Mouse (Mus musculus) liver, postnatal 0 days (tissue): ENCODE measurements at regions not wholly inside any gene's neighbourhood (a gene's known extent, or its start where the extent isn't known, plus 50 kb on each side); places are given as distances from the start of the nearest gene placed in this dataset.

Source experiments
- ATAC-seq: fragments of 200-750 bp; cut with Nextera tagmentation; 2 replicates; pipeline ENCODE4 v1.8.0; 2017; ENCODE audit warnings: mild to moderate bottlenecking, moderate library complexity
- DNase-seq: peaks from one replicate; pipeline ENCODE4 v3.0.0-alpha.2; 2016
- H3K27ac ChIP-seq: fragments of 300-500 bp; sonication (generic); 2 replicates; pipeline ENCODE4 v1.5.1; 2014; ENCODE audit warnings: antibody characterized with exemption, moderate library complexity, mild to moderate bottlenecking, low read depth
- H3K27me3 ChIP-seq: fragments of 300-500 bp; sonication (generic); 2 replicates; pipeline ENCODE4 v1.6.1; 2014; ENCODE audit warnings: low read length, control low read depth, mixed read lengths; ENCODE audit not compliant: insufficient read depth
- H3K36me3 ChIP-seq: fragments of 300-500 bp; sonication (generic); replicated peaks from 2 replicates; pipeline ENCODE4 v1.6.1; 2014; ENCODE audit warnings: mild to moderate bottlenecking, control low read depth, low read length, moderate library complexity, mixed read lengths; ENCODE audit not compliant: insufficient read depth
- H3K4me1 ChIP-seq: fragments of 300-500 bp; sonication (generic); 2 replicates; pipeline ENCODE4 v1.6.1; 2014; ENCODE audit warnings: antibody characterized with exemption, mild to moderate bottlenecking, control low read depth; ENCODE audit not compliant: insufficient read depth
- H3K4me2 ChIP-seq: fragments of 300-500 bp; sonication (generic); 2 replicates; pipeline ENCODE4 v1.6.1; 2014; ENCODE audit warnings: low read depth, mild to moderate bottlenecking, low read length, moderate library complexity, mixed read lengths
- H3K4me3 ChIP-seq: fragments of 300-500 bp; sonication (generic); 2 replicates; pipeline ENCODE4 v1.5.1; 2014; ENCODE audit warnings: low read depth, low read length
- H3K9ac ChIP-seq: fragments of 300-500 bp; sonication (generic); replicated peaks from 2 replicates; pipeline ENCODE4 v1.6.1; 2014; ENCODE audit warnings: mild to moderate bottlenecking, moderate library complexity
- H3K9me3 ChIP-seq: fragments of 300-500 bp; sonication (generic); 2 replicates; pipeline ENCODE4 v1.6.1; 2016; ENCODE audit warnings: mild to moderate bottlenecking, control low read depth, low read length, mixed read lengths
- CTCF ChIP-seq: sonication (generic); IDR thresholded peaks from 2 replicates; pipeline ENCODE4 v1.5.1; 2016; ENCODE audit warnings: antibody characterized with exemption, low read depth
- EP300 ChIP-seq: IDR thresholded peaks from 2 replicates; pipeline ENCODE4 v1.6.1; 2016; ENCODE audit warnings: antibody characterized with exemption, low read depth, mild to moderate bottlenecking
- WGBS: fragments of 180-500 bp; shearing (Covaris S2); extraction: QIAGEN DNeasy Blood & Tissue Kit; methylation state at CpG from one replicate; pipeline ENCODE4 v1.1.7; 2014; ENCODE audit not compliant: insufficient replicate concordance; 5-methylcytosine and 5-hydroxymethylcytosine counted together

GRCm38 (mm10) chr13:112114741-112115201 lies 173.5 kb upstream of the Ankrd55 start:
- Histone ChIP-seq H3K4me2 (no peak overlapping the region), H3K36me3 (no peaks in the 10 kb centered on the region), H3K27ac (no peak overlapping the region), H3K4me1 (peaks cover 7% of the 10 kb centered on the region; the same call in 1 of the 2 replicates), H3K4me3 (no peak overlapping the region), H3K27me3 (no peaks in the 10 kb centered on the region), H3K9ac (no peak overlapping the region), H3K9me3 (no peaks in the 10 kb centered on the region)
- WGBS, result 72% methylated on average over 7 of the region's 7 CpGs
- ATAC-seq (peak; percentile 49; the same call in 1 of the 2 replicates), DNase-seq (no peak)
- TF ChIP-seq EP300 (no peak), CTCF (no peak)

GRCm38 (mm10) chr13:112116101-112116726 lies 172.0 kb upstream of the Ankrd55 start:
- DNase-seq (no peak), ATAC-seq (no peak)
- H3K4me2 ChIP-seq, result no peak overlapping the region
- H3K4me3 ChIP-seq, result no peak overlapping the region
- no peaks in the 10 kb centered on the region for H3K36me3 ChIP-seq
- no peak overlapping the region for H3K9ac ChIP-seq
- peaks cover 9% of the 10 kb centered on the region; the same call in 1 of the 2 replicates for H3K4me1 ChIP-seq
- no peak overlapping the region for H3K27ac ChIP-seq
- TF ChIP-seq CTCF, result no peak
- no peak for TF ChIP-seq EP300
- H3K9me3 ChIP-seq, result no peaks in the 10 kb centered on the region
- no peaks in the 10 kb centered on the region for H3K27me3 ChIP-seq
- 52% methylated on average over 9 of the region's 9 CpGs for WGBS

DNA sequence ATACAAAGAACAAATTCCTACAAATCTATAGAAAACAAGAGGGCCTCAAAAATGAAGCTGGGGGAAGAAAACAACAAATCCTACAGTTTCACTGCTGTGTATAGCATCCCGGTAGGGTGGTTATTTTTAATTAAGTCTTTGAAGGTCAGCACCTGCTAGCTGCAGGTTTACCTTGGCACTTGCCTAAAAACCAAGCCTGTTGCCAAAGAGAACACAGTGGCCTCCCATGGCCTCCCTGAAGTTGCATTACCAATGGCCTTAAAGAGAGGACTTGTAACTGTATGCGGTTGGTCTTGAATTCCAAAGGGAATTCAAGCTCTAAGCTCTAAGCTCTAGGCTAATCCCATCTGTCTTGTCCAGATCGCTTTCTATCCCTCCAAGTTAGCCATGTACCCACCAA lies 169.7 kb upstream of the Ankrd55 start:
- Histone ChIP-seq H3K27ac (no peak overlapping the region), H3K4me2 (no peak overlapping the region), H3K27me3 (no peaks in the 10 kb centered on the region), H3K9me3 (no peaks in the 10 kb centered on the region), H3K9ac (no peak overlapping the region), H3K36me3 (no peaks in the 10 kb centered on the region), H3K4me1 (peaks cover 9% of the 10 kb centered on the region), H3K4me3 (no peak overlapping the region)
- 84% methylated on average over 3 of the region's 3 CpGs for WGBS
- TF ChIP-seq EP300, result no peak
- no peak for TF ChIP-seq CTCF
- ATAC-seq (no peak), DNase-seq (no peak)

DNA sequence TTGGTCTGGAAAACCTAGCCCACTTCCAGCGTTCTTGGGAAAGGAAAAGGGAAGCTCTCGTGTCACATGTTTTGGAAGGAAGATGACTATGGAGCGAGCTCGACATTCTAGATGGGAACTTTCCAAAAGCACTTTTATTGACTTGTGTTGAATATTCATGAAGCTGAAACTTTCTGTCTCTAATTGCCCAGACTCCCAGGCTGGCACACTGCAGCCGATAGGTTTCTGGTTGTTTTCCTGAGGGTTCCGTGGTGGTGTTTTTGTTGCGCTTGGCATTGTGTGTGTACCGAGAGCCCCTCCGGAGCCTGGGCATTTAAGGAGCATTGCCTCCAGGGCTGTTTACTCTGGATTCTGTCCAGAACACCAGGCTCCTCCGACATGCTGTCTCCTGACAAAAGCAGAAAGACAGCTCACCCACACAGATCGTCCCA lies 168.6 kb upstream of the Ankrd55 start:
- Histone ChIP-seq H3K4me3 (no peak overlapping the region), H3K9me3 (no peaks in the 10 kb centered on the region), H3K27ac (no peak overlapping the region), H3K4me2 (0 out of 2 replicates have a peak overlapping the region, but pooled peaks have one; percentile 22), H3K27me3 (no peaks in the 10 kb centered on the region), H3K36me3 (no peaks in the 10 kb centered on the region), H3K9ac (no peak overlapping the region), H3K4me1 (peaks cover 8% of the 10 kb centered on the region)
- WGBS, result 53% methylated on average over 11 of the region's 11 CpGs
- DNase-seq, result no peak
- TF ChIP-seq CTCF (no peak), EP300 (no peak)
- ATAC-seq, result no peak

GRCm38 (mm10) chr13:112120346-112120745 lies 167.9 kb upstream of the Ankrd55 start:
- ATAC-seq (no peak), DNase-seq (no peak)
- no peaks in the 10 kb centered on the region for H3K36me3 ChIP-seq
- H3K9ac ChIP-seq, result no peak overlapping the region
- no peak overlapping the region for H3K27ac ChIP-seq
- no peaks in the 10 kb centered on the region for H3K9me3 ChIP-seq
- WGBS, result 71% methylated on average over 4 of the region's 4 CpGs
- H3K4me3 ChIP-seq, result no peak overlapping the region
- no peaks in the 10 kb centered on the region for H3K27me3 ChIP-seq
- H3K4me1 ChIP-seq, result peaks cover 5% of the 10 kb centered on the region
- H3K4me2 ChIP-seq, result no peak overlapping the region
- TF ChIP-seq CTCF (no peak), EP300 (no peak)

DNA sequence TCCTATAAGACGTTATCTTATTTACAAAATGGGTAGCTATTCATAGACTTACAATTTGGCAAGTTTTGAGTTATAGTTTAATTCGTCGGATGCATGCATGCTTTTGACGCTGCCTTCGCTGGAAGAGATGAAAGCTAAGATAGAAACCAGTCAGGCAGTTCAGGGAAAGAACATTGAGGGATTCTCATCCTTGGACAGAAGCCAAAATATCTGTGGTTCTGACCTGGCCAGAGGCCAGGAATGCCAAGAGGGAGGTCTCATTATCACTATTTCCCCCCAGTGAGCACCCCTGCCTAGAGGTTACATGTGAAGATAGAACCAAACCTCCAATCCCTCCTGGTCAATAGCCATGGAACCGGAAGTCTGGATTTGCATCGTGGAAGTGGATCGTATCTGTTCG lies 167.1 kb upstream of the Ankrd55 start:
- TF ChIP-seq EP300 (no peak), CTCF (no peak)
- Histone ChIP-seq H3K27ac (no peak overlapping the region), H3K9ac (no peak overlapping the region), H3K36me3 (no peaks in the 10 kb centered on the region), H3K9me3 (no peaks in the 10 kb centered on the region), H3K4me3 (no peak overlapping the region), H3K27me3 (no peaks in the 10 kb centered on the region), H3K4me2 (no peak overlapping the region), H3K4me1 (peaks cover 5% of the 10 kb centered on the region)
- DNase-seq (no peak), ATAC-seq (no peak)
- WGBS, result 81% methylated on average over 9 of the region's 9 CpGs

GRCm38 (mm10) chr13:112122842-112123373 lies 165.3 kb upstream of the Ankrd55 start:
- TF ChIP-seq EP300, result no peak
- TF ChIP-seq CTCF, result no peak
- no peak overlapping the region for H3K9ac ChIP-seq
- WGBS, result 81% methylated on average over 9 of the region's 9 CpGs
- H3K4me2 ChIP-seq, result no peak overlapping the region
- H3K4me3 ChIP-seq, result no peak overlapping the region
- no peaks in the 10 kb centered on the region for H3K27me3 ChIP-seq
- H3K4me1 ChIP-seq, result peaks cover 3% of the 10 kb centered on the region
- ATAC-seq (no peak), DNase-seq (no peak)
- H3K36me3 ChIP-seq, result no peaks in the 10 kb centered on the region
- H3K9me3 ChIP-seq, result no peaks in the 10 kb centered on the region
- H3K27ac ChIP-seq, result no peak overlapping the region
